Mouse (Mus musculus) stomach, postnatal 0 days (tissue): ENCODE data around the gene Allc.

Source experiments
- CTCF ChIP-seq: IDR thresholded peaks from 2 replicates; pipeline ENCODE4 v1.5.1; 2016; ENCODE audit warnings: antibody characterized with exemption, low read depth, mild to moderate bottlenecking, moderate library complexity
- EP300 ChIP-seq: optimal IDR thresholded peaks from 2 replicates; pipeline ENCODE3; 2016; ENCODE audit warnings: antibody characterized with exemption

- TF ChIP-seq CTCF (peak; percentile 67), EP300 (no peak)
These were observed 3.2 kb downstream of the Allc start for GRCm38 (mm10) chr12:28579132-28579531.
